Mouse (Mus musculus) small intestine, adult 2 months (tissue): ENCODE measurements around the gene Cabp2.

ENCODE experiments used
- CTCF ChIP-seq: fragments of 200-500 bp; IDR thresholded peaks from 2 replicates; pipeline ENCODE4 v1.5.1; 2012; ENCODE audit warnings: low read depth, mild to moderate bottlenecking, control low read depth, inconsistent platforms, low read length, moderate library complexity, mixed read lengths; ENCODE audit not compliant: insufficient replicate concordance, insufficient read length; ENCODE audit errors: extremely low read depth
- POLR2A ChIP-seq: fragments of 200-500 bp; IDR thresholded peaks from 2 replicates; pipeline ENCODE4 v1.6.1; 2012; ENCODE audit warnings: low read depth, mild to moderate bottlenecking, control low read depth, inconsistent platforms, low read length, moderate library complexity

DNA sequence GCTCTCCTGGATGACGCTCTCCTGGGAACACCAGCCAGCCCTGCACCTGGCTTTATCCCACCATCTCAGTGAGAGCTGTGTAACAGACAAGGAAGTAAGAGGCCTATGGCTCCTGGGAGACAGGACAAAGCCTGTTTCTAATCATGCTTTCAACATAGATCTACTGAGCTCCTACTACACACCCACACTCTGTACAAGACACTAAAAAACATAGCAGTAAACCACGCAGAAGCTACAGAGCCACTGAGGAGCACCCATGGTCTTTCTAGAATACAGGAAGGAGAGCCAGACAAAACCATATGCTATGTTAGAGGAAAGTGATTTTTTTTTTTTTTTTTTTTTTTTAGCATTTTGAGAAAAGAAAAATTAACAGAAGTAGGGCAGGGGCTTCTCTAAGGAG lies 37.0 kb downstream of the Cabp2 start:
- TF ChIP-seq CTCF (no peak), POLR2A (no peak)
